In genomic region chr9:62470398-62470797, GRCm38 (mm10) we compare ENCODE assay signal across 7 mouse cellular contexts.
DNase-seq lines count a peak whose midpoint lies in the region; ATAC-seq and TF ChIP-seq lines count a peak whose summit lies in the region.

No protein-coding gene starts in this region.

- H3K4me1 ChIP-seq in cortical plate, adult 2 months (ENCODE audit: control insufficient read depth, insufficient read depth, low read length): peaks cover 4% of the 10 kb centered on the region
- H3K4me1 ChIP-seq in intestine, embryonic 14.5 days (replicated peaks; ENCODE audit: control insufficient read depth, insufficient read depth, low read length): peaks cover 6% of the 10 kb centered on the region; the same call in 1 of the 2 replicates
- peaks cover 22% of the 10 kb centered on the region for H3K4me1 ChIP-seq in midbrain, embryonic 16.5 days (ENCODE audit: control insufficient read depth, insufficient read depth, low read length)

- DNase-seq in adrenal gland, adult 18-20 months (ENCODE audit: low spot score in 2 of 2): peak; percentile 70 to 75
- peak; percentile 79 for DNase-seq in gastrocnemius, postnatal 14 days
- peak; percentile 87 for DNase-seq in intestine, embryonic 14.5 days (ENCODE audit: low spot score)
- peak; percentile 86 to 87 for DNase-seq in left cerebral cortex, postnatal 14 days (ENCODE audit: low spot score in 2 of 2)
- DNase-seq in spleen, postnatal 10 days (ENCODE audit: low spot score in 2 of 2): peak; percentile 55 to 75

- no peak overlapping the region for H3K4me3 ChIP-seq in cortical plate, adult 2 months (ENCODE audit: insufficient read depth, low read length)
- H3K4me3 ChIP-seq in intestine, embryonic 14.5 days (ENCODE audit: low read depth, low read length): no peak overlapping the region
- no peak overlapping the region for H3K4me3 ChIP-seq in midbrain, embryonic 16.5 days (ENCODE audit: low read depth, low read length)

- ATAC-seq in intestine, embryonic 14.5 days (replicated peaks; ENCODE audit: low FRiP score, low TSS enrichment, low read depth): peak; percentile 72; the same call in 1 of the 2 replicates
- ATAC-seq in midbrain, embryonic 16.5 days: peak; percentile 60

- H3K27ac ChIP-seq in cortical plate, adult 2 months (ENCODE audit: insufficient read depth, low read length): no peak overlapping the region; the same call in 1 of the 2 replicates
- no peak overlapping the region for H3K27ac ChIP-seq in intestine, embryonic 14.5 days (ENCODE audit: low read depth)
- no peak overlapping the region for H3K27ac ChIP-seq in midbrain, embryonic 16.5 days (ENCODE audit: low read length)

- TF ChIP-seq CTCF in cortical plate, adult 2 months (IDR thresholded peaks at IDR 0.05; ENCODE audit: extremely low read depth, insufficient read depth, low read length): peak; percentile 95

- H3K4me2 ChIP-seq in intestine, embryonic 14.5 days (ENCODE audit: low read length): no peak overlapping the region
- no peak overlapping the region for H3K4me2 ChIP-seq in midbrain, embryonic 16.5 days (ENCODE audit: low read length)

- no peak overlapping the region for H3K9ac ChIP-seq in intestine, embryonic 14.5 days (ENCODE audit: low read length)
- H3K9ac ChIP-seq in midbrain, embryonic 16.5 days (ENCODE audit: low read depth, low read length): no peak overlapping the region

- TF ChIP-seq POLR2A in cortical plate, adult 2 months (IDR thresholded peaks at IDR 0.05; ENCODE audit: extremely low read depth, insufficient read depth, low read length): no peak

- H3K36me3 ChIP-seq in intestine, embryonic 14.5 days (ENCODE audit: control insufficient read depth, insufficient read depth, low read length): no peaks in the 10 kb centered on the region
- no peaks in the 10 kb centered on the region for H3K36me3 ChIP-seq in midbrain, embryonic 16.5 days (ENCODE audit: control insufficient read depth, insufficient read depth, low read length)

- no peaks in the 10 kb centered on the region for H3K27me3 ChIP-seq in intestine, embryonic 14.5 days (replicated peaks; ENCODE audit: control insufficient read depth, insufficient read depth, low read length)
- no peaks in the 10 kb centered on the region for H3K27me3 ChIP-seq in midbrain, embryonic 16.5 days (ENCODE audit: control insufficient read depth, insufficient read depth, low read depth, low read length)

- intact Hi-C loops in gastrocnemius, postnatal 14 days (cut with DNase I; ENCODE audit: low total_unique reads): loop anchor here (2.0 to 5.0 kb wide), 2 partner anchors 80 to 183 kb away; no protein-coding TSS in a partner anchor
- intact Hi-C loops in left cerebral cortex, postnatal 14 days (cut with DNase I): loop anchor here (1.0 to 10.0 kb wide), 3 partner anchors 80 to 304 kb away; no protein-coding TSS in a partner anchor

- H3K9me3 ChIP-seq in intestine, embryonic 14.5 days (ENCODE audit: control insufficient read depth, low read length): no peaks in the 10 kb centered on the region
- no peaks in the 10 kb centered on the region for H3K9me3 ChIP-seq in midbrain, embryonic 16.5 days (replicated peaks; ENCODE audit: control insufficient read depth, low read length, poor library complexity, severe bottlenecking)

- 8% methylated on average over 1 of the region's 1 CpGs for WGBS in intestine, embryonic 14.5 days
- 18% methylated on average over 1 of the region's 1 CpGs for WGBS in midbrain, embryonic 16.5 days
